Mouse (Mus musculus): ENCODE data around the gene Fgf22.

The Fgf22 gene

GRCm38 (mm10) chr10:79793051-79793737 lies 38.3 kb downstream of the Fgf22 start, which contains the start of gene Palm:
TSS of gene Palm (plus strand) at chr10:79793572.
- peak; percentile 89 for DNase-seq

GRCm38 (mm10) chr10:79793738-79794490 lies 39.0 kb downstream of the Fgf22 start:
- peak; percentile 62 for DNase-seq

DNA sequence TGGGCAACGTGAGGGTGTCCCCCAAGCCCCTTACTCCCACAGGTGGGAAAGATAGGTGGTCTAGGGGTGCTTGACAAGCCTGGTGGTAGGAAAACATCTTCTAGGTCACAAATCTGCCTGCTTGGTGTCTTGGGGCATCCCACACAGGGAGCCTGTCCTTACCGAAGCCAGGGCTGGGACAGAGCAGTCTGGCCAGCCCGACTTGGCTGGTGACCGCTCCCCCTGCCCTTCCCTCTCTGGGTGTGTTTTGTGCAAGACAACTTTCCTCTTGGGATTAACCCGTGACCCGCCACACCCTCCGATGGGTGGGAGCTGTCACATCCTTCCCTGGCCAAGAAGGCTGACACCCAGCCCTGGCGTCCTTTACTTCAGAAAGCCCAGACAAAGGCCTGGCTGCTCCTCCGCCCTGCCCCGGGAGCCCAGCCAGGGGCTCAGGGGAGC lies 39.6 kb downstream of the Fgf22 start:
- DNase-seq = no peak

- DNase-seq = no peak
Observed at GRCm38 (mm10) chr10:79795905-79796304, 41.0 kb downstream of the Fgf22 start.

DNA sequence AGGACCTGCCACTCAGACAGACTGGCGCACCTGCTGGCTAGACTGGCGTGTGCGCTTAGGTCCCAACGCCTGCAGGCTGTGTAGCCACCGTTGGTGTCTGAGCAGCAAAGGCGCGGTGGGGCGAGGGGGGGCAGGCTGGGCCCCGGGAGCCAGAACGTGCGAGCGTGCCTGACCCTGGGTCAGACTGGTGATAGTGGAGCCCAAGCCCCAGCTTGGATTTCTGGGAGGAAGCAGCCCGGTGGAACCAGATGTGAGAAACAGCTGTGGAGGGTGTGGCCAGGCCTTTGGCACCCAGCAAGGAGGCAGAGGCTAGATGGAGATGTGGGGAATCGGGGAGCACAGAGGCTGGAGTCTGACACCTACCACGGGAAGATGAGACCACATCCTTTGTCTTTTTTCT lies 42.5 kb downstream of the Fgf22 start:
- peak; percentile 49 for DNase-seq

GRCm38 (mm10) chr10:79798289-79798928 lies 43.5 kb downstream of the Fgf22 start:
- DNase-seq = no peak

DNA sequence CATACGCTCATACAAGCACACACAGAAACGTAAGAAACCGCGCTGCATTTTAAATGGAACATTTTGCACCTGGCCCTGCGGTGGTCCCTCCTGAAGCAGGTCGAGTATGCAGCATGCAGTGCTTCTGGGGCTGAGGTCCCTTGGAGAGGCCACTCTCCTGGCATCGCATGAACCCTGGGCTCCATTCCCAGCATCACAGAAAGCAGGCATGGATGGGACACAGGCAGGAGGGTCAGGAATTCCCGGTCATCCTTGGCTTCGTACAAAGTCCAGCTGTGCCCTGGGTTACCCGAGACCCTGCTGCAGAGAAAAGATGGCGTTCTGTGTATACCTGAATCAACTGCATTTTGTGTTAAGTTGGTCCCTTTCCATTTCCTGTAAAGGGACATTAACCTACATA lies 45.6 kb downstream of the Fgf22 start:
- no peak for DNase-seq

DNA sequence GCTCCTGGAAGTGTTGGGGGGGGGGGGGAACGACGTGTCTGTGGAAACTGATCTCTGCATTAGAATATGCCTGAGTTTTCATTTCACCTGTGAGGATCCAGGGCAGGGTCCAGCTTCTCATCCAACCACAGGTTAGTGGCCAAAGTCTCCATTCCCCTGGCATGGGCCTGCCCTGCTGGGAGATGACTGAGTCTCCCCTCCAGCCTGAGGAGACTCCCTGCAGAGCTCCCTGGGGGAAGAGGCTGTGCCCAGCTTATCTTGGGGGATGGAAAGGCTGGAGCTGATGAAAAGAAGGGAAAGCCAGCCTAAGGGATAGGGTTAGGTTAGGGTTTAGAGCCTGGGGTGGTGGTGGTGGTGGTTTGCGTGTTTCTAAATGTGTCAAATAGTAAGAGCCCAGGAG lies 47.0 kb downstream of the Fgf22 start:
- DNase-seq = no peak

- no peak for DNase-seq
Observed at GRCm38 (mm10) chr10:79802331-79802971, 47.6 kb downstream of the Fgf22 start.

DNA sequence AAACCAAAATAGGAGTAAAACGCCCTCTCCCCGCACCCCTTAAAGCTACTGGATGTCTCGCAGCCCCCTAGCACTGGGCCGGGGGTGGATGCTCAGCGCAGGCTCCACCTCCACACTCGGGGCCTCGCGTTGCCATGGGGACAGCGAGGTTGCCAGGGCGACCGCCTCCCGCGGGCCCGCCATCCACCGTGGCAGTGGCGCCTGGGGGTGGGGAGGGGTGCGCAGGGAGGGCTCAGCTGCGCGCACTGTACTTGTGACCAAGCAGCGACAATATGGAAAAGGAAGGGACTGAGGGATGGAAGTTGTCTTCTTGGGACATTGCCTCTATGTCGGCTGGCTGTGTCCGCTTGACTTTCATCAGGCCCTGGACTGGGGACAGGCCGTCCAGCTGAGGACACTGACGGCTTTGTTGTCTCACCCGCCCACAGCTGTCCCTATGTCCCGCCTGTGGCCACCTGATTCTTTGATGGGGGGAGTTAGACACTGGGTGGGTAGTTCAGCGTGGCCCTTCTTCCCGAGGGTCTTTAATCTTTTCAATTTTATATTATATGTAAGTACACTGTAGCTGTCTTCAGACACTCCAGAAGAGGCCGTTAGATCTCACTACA lies 48.9 kb downstream of the Fgf22 start:
- no peak for DNase-seq

DNA sequence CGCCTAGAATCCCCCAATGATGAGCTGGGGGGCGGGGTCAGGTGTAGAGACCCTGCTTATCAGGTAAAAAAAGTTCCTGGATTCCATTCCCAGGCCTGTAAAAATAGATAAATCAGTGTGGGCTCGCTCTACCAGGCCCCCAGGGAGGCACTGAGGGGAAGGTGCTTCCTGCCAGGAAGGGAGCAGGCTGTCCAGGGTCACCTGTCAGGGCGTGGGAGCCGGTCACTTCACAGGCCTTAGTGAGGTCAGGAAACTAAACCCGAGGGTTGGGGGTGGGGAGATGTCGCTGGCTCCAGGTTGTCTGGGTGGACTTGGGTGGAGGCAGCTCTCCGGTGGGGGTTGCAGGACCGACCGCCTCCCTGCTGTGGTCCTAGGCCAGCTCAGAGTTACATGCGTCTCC lies 50.8 kb downstream of the Fgf22 start:
- DNase-seq = no peak

DNA sequence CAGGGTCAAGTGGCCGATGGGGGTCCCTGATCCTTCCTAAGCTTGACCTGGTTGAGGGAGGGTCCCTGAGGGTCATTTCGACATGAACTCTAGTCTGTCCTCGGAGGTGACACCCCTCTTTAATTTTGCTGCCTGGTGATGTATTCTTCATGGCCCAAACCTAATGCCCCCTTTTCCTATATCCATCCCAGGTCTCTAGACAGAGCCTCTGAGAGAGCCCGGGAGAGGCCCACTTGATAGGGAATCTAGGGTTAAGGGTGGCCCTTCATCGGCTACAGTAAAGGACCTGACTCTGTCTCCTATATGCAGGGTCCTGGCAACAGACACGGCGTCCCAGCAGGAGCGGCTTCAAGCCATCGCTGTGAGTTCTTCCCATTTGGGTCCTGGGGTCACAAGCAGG lies 51.5 kb downstream of the Fgf22 start:
- DNase-seq = no peak

GRCm38 (mm10) chr10:79806972-79807371 lies 52.1 kb downstream of the Fgf22 start:
- no peak for DNase-seq

DNA sequence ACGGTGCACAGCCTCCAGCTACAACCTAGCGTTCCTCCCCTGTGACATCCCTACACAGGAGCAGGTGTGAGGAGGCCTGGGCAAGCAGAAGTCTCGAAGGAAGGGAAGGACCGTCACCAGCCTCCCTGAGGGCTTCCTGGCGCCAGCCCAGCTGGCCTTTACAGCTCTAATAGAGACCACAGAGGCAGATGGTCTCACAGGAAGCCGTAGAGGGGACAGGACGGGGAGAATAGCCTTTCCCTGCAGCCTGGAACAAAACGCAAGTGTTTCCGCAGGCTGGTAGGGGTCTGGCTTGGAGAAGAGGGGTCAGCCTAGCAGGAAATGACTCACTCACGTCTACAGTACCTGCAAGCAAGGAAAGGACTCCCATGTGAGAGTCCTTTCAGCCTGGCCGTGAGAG lies 53.0 kb downstream of the Fgf22 start:
- DNase-seq = no peak

Data from thymus, postnatal 14 days (tissue).